Mouse (Mus musculus): ENCODE measurements around the gene Golph3. TPM values are rescaled to one million over a fixed set of nuclear protein-coding genes. Genes with fewer than 3 reads are reported as not detected.
"Not testable (repeated sequence)": the region's sequence is repeated elsewhere in the genome, so short reads cannot be mapped to it uniquely, and the experiment has no call there.

The Golph3 gene
- total RNA-seq, 2 experiments from 2014 or later = 89.5 to 92.4 TPM

DNA sequence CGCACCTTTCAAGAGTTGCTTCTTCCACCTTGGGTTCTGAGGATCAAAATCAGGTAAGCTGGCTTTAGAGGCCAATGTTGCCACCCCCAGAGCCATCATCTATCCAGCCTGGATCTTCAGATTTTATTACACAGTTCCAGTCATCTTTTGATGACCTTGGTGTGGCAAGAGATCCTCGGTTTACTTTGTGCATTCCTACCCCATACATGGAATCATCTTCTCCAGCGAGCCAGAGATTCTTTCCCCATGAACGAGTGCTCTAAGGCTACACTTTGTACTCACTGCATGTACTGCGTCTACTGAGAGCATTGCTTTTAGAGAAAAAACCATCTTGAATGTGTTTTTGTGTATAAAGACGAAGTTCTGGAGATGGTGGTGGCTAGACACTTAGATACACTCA lies 34.0 kb downstream of the Golph3 start:
- no peak for DNase-seq (ENCODE audit: low spot score in 2 of 2)

DNA sequence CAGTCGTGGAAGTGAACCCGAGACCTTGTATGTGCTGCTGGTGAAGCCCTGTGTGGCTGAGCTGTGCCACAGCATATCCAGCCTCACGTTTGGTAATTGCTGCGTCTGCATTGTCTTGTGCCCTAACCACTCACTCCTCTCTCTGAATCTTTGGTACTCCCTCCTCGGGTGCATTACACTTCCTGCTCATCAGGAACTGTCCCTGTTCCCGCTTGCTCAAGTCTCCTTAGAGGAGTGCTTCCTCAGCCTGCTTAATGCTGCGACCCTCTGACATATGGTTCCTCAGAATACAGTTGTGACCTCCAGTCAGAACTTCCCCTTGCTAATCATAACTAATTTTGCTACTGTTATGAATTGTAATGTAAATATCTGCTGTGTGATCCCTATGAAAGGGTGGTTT lies 34.7 kb downstream of the Golph3 start:
- DNase-seq (ENCODE audit: low spot score in 2 of 2) = no peak

DNA sequence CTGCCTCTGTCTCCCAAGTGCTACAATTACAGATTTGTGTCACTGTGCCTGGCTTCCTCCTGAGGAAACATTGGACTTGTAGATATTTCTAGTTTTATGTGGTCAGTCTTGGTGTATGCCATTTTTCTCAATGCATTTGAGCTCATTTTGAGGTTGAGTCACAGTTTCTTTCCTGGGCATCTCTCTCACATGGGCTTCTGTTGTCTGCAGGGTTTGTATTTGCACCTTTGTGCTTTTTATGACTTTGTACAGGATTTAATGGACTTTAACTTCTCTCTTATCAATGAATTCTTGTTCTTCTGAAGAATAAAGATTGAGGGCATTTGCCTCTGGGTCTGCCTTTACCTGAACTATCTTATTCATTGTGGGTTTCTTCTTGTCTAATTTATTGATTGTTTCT lies 36.2 kb downstream of the Golph3 start:
- DNase-seq (ENCODE audit: low spot score in 2 of 2) = no peak

DNA sequence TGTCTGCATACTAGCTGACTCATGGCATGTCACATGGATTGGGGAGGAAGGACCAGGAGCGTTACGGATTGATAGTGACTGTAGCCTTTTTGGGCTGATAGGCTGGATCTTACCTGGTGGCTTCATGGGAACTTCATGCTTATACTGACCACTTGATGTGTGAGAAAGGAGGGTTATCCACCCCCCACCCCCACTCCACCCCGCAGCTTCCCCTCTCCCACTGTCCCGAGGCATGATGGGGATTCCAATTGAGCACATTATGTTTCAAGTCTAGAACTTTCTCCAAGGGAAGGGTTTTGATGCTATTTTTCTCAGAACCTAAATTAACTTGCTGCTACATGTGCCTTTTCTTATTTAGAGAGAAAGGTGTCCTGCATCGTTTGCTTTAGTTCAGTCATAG lies 37.1 kb downstream of the Golph3 start:
- DNase-seq (ENCODE audit: low spot score in 2 of 2) = no peak

DNA sequence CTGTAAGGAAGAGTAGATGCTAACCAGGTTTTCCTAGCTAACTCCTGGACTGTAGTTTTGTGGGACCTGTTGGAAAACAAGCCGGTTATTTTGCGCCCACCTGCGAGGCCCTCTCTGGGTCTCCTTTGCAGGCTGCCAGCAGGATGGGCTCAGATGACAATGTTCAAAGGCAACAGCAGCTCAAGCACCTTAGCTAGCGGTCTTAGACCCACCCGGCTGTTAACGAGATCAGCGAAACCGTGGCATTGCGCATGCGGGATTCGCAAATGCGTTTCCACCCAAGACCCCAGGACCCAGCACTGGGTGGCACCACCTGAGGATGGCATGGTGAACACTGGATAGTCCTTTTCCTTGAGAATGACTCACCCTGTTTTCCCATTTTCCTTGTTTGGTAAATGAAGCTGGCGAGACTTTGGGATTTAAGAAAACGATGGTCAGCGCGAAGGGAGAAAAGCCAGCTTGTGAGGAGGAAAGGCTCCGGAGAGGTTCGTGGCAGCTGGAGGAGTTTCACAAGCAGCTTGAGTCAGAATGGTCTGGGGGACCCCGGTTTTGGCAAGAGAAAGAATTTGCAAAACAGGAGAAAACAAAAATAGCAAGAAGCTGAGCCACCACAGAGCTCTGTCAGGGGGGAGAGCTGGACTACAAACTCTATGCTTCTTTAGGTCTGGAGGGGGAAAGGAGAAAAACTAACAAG lies 39.4 kb downstream of the Golph3 start:
- DNase-seq (ENCODE audit: low spot score in 2 of 2) = peak in 1 of 2 experiments; percentile 16

DNA sequence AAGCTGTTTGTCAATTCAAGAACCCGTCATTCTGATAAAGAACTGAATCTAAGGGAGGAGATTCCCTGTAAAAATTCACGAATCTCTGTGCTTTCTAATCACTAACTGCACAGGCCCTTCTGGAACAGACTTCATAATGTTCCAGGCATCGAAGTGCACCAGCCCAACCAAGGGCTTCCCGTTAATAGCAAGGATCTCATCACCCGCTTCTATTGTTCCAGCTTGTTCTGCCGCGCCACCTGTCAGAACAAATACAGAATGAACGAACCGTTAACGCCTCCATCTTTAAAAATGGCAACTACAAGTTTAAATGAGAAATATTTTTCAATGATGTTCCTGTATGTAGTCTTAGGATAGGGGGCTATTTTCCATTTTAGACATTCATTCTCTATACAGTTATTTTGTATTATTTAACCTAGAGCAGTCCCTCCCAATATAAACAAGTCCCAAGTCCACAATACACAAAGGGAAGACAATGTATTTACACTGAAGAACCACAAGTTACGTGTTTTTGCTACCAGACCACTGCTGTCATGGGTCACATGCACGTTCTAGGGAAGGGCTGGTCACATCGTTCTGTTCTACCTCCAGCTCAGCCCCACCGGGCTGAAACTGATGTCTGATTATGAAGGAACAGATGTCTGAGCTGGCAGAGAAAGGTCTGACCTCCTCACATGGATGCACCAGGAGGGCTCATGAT lies 40.9 kb downstream of the Golph3 start:
- DNase-seq (ENCODE audit: low spot score in 2 of 2) = peak in 1 of 2 experiments; percentile 19

DNA sequence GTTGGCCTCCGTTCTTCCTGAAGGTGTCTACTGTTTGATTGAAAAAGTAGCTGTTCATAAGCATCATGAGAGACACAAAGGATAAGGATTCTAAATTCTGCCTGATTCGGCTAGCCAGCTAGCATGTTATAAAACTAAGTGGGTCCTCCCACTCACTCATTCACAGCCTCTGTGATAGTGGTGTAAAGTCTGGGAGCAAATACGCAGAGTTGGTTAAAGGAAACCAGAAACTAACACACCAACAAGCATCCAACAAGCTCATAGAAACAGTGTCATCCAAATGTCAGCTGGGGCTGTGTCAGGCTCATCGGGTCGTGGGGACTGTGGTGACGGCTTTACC lies 41.4 kb downstream of the Golph3 start:
- peak in 1 of 2 experiments; percentile 18 for DNase-seq (ENCODE audit: low spot score in 2 of 2)

DNA sequence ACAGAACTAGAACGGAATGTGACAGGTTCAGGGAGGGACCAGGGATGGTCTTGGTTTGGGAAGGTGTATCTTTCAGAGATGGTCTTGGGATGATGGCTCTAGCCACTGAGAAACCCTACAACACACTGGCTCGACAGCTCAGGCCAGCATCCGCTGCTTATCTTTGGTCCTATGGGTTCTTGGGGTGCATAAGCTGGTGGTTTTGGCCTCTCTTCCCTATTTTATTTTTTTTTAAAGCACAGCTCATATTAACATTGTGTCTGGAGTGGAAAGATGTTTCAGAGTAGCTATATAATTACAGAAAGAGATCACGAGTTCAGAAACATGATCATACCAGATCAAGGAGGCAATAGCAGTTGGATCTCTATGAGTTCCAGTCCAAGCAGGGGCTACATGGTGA lies 42.8 kb downstream of the Golph3 start:
- no peak for DNase-seq (ENCODE audit: low spot score in 2 of 2)

DNA sequence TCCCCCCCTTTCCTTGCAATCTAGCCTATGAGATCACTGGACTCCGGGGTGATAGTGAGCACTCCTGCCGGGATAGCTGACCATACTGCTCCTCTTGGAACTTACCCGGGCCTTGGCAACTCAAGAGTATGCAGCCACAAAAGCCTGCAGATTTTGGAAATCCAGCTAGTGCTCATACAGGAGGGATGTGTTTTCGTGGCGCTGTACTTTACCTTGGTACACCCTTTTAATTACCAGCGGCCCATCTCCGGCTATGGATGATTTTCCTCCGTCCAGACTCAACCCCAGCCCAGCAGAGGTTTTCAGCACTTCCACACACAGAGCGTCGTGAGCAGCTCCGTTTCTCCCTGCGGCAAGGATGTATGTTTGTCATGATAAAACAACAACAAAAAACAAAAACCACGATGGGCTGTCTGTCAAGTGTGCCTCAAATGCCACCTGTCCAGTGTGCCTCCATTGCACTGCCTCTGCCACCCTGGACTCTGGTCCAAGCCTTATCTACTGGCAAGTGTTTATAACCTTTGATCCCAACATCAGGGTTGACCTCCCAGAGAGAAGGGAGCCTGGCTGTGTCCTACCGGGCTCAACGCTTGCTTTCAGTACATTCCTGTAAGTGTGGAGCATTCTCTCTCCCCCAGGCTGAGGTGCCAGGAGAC lies 44.3 kb downstream of the Golph3 start:
- peak in 1 of 2 experiments; percentile 30 for DNase-seq (ENCODE audit: low spot score in 2 of 2)

DNA sequence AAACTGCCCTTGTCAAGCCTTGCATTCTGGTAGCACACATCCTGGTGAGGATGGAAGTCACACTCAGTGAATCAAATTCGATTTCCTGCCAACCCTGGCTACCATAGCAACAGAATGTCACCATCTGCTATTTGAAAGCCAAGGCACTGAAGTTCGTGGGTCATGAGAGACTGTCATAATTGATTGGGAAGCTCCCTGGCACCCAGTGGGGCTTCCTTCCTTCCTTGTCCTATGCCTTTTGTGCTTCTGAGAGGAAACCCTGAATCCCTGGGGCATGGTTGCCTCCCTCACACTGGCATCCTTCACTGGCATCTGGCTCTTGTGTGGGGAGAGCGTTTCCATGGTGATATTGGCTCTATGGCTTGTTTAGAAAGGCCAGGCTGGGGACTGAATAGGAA lies 44.8 kb downstream of the Golph3 start:
- DNase-seq (ENCODE audit: low spot score in 2 of 2) = peak; percentile 72 to 78

DNA sequence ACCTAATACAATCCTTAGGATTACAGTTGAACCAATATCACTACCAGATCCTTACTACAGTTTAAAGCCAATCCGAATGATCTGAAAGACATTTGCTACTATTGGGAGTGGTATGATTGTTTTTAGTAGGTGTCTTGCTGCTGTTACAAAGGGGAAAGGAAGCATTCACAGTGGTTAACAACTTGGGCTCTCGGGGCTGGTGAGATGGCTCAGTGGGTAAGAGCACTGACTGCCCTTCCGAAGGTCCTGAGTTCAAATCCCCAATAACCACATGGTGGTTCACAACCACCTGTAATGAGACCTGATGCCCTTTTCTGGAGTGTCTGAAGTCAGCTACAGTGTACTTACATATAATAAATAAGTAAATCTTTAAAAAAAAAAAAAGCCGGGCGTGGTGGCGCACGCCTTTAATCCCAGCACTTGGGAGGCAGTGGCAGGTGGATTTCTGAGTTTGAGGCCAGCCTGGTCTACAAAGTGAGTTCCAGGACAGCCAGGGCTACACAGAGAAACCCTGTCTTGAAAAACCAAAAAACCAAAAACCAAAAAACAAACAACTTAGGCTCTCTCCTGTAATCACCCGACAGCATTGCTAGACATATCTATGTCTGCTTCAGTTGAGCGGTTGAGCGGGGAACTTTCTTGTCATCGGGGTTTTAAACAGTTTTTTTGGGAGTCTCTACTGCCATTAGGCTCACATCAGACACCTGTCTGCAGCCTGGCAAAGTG lies 45.5 kb downstream of the Golph3 start:
- DNase-seq (ENCODE audit: low spot score in 2 of 2) = not testable (repeated sequence)

DNA sequence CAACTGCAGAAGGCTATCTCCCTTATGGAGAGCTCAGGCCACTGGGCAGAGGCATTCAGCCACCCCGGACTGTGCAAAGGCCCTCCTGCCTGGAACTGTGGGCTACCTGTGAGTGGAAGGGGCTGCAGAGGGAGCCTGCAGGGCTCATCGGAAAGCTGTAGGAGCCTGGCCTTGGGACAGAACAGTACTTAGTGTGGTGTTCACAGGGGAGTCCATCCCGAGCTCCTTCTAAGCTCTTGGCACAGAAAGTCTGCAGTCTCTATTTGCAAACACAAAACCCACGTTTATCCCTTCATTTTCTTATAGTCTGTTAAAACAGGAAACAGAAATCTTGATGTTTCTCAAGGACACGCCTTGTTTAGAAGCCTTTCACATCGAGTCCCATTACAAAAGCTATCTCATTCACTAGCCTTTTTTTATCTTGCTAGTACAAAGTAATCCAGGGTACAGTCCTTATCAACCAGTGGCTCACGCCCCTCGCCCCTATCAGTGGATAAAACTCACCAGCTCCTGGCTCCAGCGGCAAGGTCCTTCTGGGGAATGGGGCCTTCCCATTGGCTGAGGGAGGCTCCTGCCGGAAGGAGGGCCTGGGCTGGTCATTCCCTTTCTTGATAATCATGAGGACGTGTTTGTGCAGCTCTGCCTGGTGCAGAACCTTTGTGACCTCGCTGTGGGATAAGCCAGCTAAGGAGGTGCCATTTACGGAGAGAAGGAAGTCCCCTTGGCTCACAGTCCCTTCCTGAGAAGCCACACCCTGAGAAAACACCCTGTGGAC lies 46.2 kb downstream of the Golph3 start:
- DNase-seq (ENCODE audit: low spot score in 2 of 2) = peak in 1 of 2 experiments; percentile 22

DNA sequence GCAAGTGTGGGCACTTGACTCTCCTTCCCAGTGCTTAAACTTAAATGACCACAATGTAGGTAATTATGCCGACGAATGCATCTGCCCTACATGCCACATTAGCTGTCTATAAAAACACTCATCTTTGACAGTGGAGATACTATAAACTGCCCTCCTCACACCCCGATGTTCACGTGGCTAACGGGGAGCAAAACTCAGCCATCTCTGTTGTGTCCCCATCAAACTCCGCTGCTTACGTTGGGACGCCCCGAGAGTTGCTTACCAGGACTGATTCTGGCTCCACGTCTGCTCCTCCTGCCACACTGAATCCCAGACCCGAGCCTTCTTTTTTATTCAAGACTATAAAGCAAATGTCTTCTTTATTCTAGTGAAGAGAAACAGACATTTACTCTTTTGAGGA lies 47.1 kb downstream of the Golph3 start:
- DNase-seq (ENCODE audit: low spot score in 2 of 2) = no peak

DNA sequence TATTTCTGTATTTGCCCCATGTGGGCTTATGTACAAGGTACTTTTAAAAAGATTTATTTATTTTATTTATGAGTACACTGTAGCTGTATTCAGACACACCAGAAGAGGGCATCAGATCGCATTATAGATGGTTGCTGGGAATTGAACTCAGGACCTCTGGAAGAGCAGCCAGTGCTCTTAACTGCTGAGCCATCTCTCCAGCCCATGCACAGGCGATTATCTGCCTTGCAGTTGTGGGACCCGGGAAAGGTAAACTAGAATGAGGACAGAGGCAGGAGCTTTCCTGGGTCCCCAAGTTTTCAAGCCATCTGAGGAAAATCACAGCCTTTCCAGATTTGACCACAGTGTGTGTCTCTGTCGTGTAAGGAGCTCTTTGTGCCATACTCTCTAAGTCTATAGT lies 47.6 kb downstream of the Golph3 start:
- DNase-seq (ENCODE audit: low spot score in 2 of 2) = no peak

DNA sequence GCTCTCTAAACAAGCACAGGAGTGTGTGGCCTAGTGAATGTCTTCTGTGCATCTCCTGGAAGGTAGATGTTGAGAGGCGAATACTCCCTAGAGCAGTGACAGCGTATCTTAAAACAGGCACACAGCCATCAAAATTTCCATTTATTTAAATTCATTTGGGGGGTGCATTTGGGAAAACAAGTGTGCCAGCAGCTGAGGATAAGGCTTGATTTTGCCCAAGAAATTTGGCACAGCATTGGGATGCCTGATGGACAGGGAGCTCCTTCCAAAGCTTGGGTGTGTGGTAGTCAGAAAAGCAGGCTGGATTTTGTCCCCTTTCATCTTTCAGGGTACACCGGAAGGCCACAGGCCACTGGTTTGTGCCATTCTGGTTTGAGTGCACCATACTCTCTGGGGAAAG lies 48.8 kb downstream of the Golph3 start:
- peak in 1 of 2 experiments; percentile 14 for DNase-seq (ENCODE audit: low spot score in 2 of 2)

DNA sequence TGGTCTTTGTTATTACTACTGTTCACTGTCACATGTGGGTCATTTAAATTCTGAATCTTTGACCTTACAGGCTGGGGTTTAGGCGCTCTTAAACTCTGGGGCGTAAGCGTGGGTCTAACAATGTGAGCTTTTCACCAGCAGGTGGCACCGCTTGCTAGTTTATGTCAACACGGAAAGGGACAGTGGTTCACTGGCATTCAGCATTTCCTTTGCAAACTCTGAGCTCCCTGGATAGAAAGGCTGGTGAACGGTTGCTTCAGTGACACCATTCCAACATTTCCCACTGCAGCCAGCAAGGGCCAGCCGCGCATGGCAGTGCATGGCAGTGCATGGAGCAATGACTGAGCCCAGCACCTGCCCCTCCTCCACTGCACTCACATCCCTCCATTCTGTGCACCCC lies 49.9 kb downstream of the Golph3 start:
- DNase-seq (ENCODE audit: low spot score in 2 of 2) = peak; percentile 78 to 84

DNA sequence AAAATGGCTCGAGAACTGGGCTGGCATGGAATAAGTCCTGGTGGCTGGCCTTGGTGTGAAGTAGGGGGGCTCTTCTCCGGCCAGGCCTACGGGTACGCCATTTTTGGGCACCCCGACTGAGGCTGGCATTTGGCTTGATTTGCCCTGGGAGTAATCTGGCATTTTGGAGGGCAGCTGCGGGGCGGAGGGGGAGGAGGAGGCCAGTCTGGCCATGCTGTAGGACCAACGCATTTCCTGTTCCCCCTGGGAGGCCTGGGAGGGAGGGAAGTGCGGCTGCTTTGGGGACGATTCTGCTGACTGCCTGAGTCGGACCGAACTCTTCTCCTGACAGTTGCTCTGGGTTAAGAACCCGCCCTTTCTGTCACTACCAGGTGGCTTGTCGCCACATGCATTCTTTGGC lies 52.2 kb downstream of the Golph3 start:
- no peak for DNase-seq (ENCODE audit: low spot score in 2 of 2)

DNA sequence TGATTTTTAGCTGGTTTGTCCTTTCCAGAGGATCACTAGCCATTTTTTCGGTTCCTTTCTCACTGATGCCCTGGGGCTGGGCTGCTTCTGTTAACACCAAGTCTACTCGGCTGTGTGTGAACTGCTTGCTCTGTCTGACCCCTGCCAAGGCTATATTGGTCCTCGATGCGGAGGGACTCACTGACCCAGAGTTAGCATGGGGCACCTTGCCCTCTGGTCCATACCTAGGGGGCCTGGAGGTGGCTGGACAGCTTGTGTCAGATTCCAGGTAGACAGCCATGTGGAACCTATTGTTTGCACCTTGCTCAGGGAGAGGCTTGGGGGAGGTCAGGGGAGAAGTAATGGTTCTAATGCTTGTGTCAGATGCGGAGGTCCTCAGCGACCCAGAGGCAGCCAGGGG lies 52.7 kb downstream of the Golph3 start:
- no peak for DNase-seq (ENCODE audit: low spot score in 2 of 2)

DNA sequence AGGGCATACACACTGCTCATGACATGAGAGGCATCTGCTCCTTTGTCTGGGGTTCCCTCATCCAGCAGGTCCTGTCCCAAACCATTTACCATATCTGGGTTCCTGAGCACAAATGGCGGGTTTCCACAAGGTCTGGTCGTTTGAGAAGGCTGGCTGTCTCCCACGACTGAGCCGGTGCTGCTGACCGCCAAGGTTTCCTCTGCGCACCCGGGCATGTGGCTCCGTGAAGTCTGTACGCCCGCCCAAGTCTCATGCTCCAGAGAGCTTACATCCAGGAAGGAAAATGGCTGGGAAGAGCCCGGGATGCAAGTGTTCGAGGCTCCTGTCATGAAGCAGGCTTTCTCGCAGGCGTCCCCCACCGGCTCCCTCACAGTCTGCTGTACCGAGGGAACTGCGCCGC lies 53.7 kb downstream of the Golph3 start:
- peak in 1 of 2 experiments; percentile 16 for DNase-seq (ENCODE audit: low spot score in 2 of 2)

DNA sequence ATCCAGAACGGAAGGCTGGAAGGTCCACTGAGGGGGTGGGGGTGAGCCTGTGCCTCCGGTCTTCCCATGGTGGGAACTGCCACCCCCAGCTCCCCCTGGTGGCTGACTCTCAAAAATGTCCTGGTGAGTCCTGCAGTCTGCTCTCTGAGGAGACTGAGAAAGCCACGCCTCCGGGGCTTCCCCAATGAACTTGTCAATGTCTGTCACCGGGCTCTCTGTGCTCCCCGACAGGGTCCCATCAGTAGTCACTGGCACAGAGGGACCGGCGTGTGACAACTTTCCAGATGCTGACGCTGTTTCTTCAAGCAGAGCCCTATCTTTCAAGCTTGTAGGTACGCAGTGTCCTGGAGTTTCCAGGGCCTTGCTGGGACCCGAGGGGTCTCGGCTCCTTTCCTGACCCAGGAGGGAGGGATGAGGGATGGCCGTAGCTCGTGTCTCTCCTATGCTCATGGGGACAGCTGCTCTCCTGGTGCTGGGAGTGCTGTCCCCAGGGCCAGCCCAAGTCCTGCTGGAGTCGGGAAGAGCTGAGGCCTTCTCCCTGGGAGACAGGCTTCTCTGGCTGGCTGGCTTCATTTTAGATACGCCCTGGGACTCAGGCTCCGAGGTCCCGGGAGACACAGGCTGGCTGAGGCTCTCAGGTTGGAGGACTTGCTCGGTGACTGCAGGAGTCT lies 54.5 kb downstream of the Golph3 start:
- DNase-seq (ENCODE audit: low spot score in 2 of 2) = peak; percentile 86 to 89
